Mouse (Mus musculus): ENCODE results near the gene Ilkap.

The Ilkap gene

GRCm38 (mm10) chr1:91414903-91415302, 16.3 kb upstream of the Ilkap start:
- peak in 1 of 2 experiments; percentile 35 for DNase-seq (ENCODE audit: low spot score in 2 of 2)

DNA sequence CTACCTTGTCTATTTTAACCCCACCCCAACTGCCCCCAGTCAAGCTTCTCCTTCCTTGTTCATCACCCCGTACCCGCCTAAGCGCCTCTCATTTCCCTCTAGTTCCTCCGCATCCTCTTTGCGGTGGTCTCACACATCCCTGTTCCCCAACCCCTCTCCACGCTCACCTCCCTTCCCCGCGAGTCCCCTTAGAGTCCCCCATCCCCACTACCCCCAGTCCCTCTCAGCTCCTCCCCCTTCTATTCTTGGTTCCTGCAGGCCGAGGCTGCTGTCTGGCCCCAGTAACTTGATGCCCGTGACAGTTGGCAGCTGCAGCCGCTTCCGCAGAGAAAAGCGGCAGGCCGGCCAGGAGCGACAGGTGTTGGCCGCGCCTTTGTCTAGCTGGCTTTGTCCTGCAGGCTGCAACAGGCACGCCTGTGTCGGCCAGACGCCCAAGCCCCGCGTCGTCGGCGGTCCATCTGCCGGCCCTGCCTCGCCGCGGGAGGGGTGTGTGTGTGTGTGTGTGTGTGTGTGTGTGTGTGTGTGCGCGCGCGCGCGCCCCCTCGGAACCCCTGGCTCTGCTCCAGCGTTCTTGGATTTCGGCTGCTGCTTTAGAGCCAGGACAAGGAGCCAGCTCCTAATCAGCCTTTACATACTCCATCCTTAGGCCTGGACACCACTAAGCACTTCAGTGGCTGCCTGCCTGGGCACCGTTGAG, 15.4 kb upstream of the Ilkap start, which contains the start of gene Hes6:
TSS of gene Hes6 (minus strand) at position 141 of the 697 bp plus-strand sequence.
- DNase-seq (ENCODE audit: low spot score in 2 of 2) = peak; percentile 78 to 97

- DNase-seq (ENCODE audit: low spot score in 2 of 2) = no peak
Observed at GRCm38 (mm10) chr1:91413536-91413897, 14.9 kb upstream of the Ilkap start.

- peak; percentile 84 to 94 for DNase-seq (ENCODE audit: low spot score in 2 of 2)
Observed at GRCm38 (mm10) chr1:91413030-91413506, 14.5 kb upstream of the Ilkap start.

GRCm38 (mm10) chr1:91412286-91413029, 13.8 kb upstream of the Ilkap start:
- peak in 1 of 2 experiments; percentile 46 for DNase-seq (ENCODE audit: low spot score in 2 of 2)

DNA sequence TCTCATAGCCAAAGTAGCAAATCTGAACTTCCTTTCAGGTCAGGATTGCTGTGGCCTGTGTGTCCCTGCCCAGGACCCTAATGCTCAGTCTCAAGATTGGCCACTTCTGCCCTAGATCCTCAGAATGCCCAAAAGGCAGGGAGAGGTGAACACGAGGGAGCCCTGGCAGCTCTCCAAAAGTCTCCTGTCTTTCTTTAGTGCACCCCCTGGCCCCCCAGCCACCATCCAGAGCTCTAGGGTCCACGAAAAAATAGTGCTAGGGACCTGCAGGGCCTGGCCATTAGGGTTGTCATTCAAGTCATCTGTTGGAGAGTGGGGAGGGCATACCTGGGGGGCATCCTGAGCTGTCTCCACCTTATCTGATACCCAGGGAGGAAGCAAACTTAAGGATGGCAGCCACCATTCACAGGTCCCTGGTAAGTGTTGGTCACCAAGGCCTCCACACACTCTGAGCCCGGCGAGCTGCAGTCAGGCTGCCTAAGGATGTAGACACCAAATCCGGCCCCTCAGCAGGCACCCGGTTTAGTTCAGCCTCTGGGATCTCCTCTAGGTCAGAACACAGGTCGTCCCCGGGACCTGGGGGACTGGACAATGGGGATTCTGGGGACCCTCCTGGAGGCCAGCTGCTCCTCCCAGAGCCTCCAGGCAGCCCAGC, 13.1 kb upstream of the Ilkap start:
- DNase-seq (ENCODE audit: low spot score in 2 of 2) = no peak

DNA sequence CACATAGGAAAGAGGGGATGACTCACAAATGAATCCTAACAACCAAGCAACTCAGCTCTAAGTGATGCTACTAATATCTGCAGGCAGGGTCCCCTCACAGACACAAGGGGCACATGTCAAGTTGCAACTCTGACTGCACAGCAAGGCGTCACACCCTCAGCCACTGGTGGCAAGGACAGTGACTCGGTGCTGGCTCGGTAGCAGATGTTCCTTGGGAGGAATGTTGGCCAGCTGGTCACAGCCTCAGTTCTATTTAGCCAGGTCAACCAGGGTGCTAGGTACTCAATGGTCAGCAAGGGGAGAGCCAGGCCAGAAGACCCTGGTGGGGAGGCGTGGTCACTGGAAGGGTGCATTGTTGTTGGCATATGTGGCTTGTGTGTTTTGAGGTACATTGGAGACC, 9.2 kb upstream of the Ilkap start:
- DNase-seq (ENCODE audit: low spot score in 2 of 2) = no peak

- DNase-seq (ENCODE audit: low spot score in 2 of 2) = peak in 1 of 2 experiments; percentile 66
Observed at GRCm38 (mm10) chr1:91405406-91406169, 7.0 kb upstream of the Ilkap start.

DNA sequence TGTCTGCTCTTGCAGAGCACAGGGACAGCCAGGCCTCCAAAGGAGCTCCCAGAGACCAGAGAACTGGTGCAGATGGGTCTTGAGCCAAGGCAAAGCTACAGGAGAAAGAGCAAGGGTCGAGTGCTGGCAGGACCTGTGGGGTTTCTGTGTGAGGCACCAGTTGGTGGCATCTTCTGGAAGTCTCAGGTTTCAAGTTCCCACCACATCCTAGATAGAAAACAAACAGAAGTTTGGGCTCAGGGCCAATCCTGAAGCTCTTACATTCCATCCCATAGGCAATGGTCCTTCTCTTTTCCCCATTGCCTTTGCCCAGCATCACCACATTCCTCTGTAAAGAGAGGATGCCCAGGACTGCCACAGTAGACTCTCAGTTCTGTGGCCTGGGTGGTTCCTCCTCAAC, 6.4 kb upstream of the Ilkap start:
- DNase-seq (ENCODE audit: low spot score in 2 of 2) = no peak

- DNase-seq (ENCODE audit: low spot score in 2 of 2) = no peak
Observed at GRCm38 (mm10) chr1:91397927-91398259, 722 bp downstream of the Ilkap start.

- no peak for DNase-seq (ENCODE audit: low spot score in 2 of 2)
Observed at GRCm38 (mm10) chr1:91390369-91390768, 8.2 kb downstream of the Ilkap start.

DNA sequence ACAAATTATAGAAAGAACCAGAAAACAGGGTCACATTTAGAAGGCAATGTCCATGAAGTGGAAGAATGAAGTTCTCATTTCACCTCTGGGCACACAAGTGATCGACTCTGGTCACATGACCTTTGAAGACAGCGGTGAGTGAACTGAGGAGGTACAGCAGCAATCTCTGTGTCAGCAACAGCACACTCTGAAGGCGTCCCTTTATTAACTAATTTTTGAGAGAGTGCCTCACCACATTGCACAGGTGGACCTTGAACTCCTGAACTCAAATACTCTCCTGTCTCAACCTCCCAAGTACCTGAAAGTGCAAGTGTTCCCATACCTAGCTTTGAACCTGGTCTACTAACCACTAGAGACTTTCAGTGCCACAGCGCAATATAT, 17.5 kb downstream of the Ilkap start:
- no peak for DNase-seq (ENCODE audit: low spot score in 2 of 2)

DNA sequence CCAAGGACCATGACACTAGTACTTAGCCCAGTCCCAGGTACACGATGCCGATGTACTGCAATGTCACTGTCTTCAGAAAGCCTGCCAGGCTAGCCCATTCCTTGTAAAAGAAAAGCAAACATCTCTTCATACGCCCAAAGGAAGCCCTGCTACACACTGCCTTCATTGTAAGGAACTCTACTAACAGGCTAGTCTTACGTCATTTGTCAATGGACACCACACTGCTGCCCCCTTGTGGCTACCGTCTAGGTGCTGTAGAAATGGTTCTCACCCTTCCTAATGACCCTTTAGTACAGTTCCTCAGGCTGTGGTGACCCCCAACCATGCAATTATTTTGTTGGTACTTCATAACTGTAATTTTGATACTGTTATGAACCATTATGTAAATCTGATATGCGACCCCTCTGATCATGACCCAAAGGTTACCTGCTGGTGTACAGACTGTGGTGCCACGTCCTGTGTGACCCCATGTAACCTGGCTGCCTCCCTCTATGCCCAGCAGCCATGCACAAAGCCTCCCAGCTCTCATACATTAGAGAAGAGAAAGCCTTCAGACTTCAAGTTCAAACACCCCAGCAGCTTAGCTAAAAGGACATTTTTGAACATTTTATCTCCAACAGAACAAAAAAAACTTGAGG, 18.0 kb downstream of the Ilkap start:
- peak; percentile 74 to 79 for DNase-seq (ENCODE audit: low spot score in 2 of 2)

GRCm38 (mm10) chr1:91373414-91373835, 25.2 kb downstream of the Ilkap start:
- no peak for DNase-seq (ENCODE audit: low spot score in 2 of 2)

DNA sequence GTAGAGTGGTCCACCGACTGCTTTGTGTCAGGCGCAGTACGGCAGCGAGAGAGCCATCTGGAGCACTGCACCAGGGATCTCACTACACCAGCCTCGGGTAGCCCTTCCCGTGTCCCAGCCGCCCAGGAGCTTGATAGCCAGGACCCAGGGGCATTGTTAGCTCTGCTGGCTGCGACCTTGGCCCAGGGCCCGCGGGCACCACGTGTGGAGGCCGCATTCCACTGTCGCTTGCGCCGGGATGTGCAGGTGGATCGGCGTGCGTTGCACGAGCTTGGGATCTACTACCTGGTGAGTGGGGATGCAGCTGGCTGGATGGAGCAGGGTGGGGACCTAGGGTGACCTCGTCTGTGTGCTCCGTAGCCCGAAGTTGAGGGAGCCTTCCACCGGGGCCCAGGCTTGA, 28.6 kb downstream of the Ilkap start:
- DNase-seq (ENCODE audit: low spot score in 2 of 2) = no peak

DNA sequence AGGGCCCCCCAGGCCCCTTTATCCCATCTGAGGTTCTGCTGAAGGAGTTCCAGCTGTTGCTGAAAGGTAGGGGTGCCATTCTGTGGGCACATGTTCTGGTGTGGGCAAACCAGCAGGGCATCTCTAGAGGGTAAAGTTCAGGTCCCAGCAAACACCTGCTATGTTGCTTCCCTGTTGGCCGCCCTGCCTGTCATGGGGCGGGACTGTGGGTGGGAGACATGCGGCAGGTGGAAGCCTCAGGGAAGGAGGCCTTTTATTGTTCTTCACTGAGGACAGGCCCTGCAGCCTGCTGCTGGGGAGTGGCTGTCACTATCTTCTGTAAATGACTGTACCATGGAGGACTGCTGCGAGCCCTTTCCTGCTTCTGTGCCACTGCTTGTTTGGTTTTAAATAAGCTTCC, 29.2 kb downstream of the Ilkap start:
- DNase-seq (ENCODE audit: low spot score in 2 of 2) = no peak

DNA sequence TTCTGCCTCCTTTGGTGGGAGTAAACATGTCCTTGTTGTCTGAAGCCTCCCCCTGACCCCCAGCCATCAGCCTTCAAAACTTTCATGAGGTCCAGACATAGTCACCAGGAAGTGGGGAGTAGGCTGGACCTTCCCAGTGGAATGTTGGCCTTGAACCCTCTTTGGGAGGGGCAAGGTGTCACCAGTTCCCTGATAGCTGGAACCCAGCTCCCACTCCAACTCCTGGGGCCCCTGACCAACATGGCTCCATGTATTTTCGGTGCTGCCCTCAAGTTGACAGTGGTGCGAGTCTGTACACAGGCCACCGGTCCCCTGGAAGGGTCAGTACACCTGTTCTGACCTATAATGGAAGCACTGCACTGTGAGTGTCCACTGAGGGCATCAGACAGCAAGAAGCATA, 31.3 kb downstream of the Ilkap start:
- DNase-seq (ENCODE audit: low spot score in 2 of 2) = no peak

- peak in 1 of 2 experiments; percentile 72 for DNase-seq (ENCODE audit: low spot score in 2 of 2)
Observed at GRCm38 (mm10) chr1:91366215-91367108, 32.2 kb downstream of the Ilkap start, which contains the start of gene Erfe. Erfe (plus strand) TSS chr1:91366430.

- no peak for DNase-seq (ENCODE audit: low spot score in 2 of 2)
Observed at GRCm38 (mm10) chr1:91365816-91366214, 32.8 kb downstream of the Ilkap start.

Data from cerebellum, postnatal 4 days (tissue).